Mouse (Mus musculus): Measurements from ENCODE around the gene Ush1g. TPM values are rescaled to one million over a fixed set of nuclear protein-coding genes. Genes with fewer than 3 reads are reported as not detected.

Gene Ush1g
- polyA plus RNA-seq, 1 experiment, result 0.16 TPM

DNA sequence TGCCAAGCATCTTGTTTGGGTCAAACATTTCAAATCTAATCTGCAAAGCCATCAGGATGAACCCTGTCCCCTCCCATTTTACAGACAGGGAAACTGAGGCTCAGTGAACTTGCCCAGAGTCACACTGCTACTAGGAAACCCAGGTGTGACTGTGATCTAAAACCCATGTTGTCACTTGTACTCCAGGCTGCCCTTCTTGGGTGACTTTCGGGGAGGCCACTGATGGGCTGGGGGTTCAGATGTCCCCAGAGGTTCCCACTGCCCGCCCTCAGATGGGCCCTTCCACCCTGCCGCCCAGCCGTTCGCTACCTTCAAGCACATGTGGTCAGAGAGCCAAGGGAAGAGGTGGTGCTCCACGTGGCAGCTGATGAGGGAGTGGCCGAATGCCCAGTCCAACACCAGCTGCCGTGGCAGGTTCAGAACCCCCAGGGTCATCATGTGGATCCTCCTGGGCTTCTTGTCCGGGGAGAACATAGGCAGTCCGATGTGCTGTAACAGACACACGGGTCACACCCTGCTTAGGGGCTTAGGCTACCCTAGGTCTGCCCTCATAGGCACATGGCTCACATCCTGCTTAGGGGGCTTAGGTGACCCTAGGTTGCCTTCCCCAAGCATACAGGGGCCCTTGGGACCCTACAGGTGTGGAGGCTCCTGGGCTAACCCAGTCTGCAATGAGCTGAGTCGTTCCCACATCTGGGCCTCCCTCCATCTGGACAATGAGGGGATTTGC, 37.8 kb downstream of the Ush1g start:
- TF ChIP-seq REST (IDR thresholded peaks at IDR 0.05; ENCODE audit: insufficient read depth, insufficient read length), result no peak
- peak in 2 of 3 experiments; percentile 39 to 57 for TF ChIP-seq MYOG (IDR thresholded peaks at IDR 0.05; ENCODE audit: control insufficient read depth in 1 of 3, insufficient read depth in 1 of 3, insufficient read length in 2 of 3, low read depth in 2 of 3)
- H3K79me2 ChIP-seq (ENCODE audit: control insufficient read depth, insufficient read depth), result no peaks in the 10 kb centered on the region
- no peak overlapping the region for H3K4me2 ChIP-seq (ENCODE audit: low read depth)
- H3K36me3 ChIP-seq (ENCODE audit: control insufficient read depth, insufficient read depth), result no peaks in the 10 kb centered on the region
- H3K27me3 ChIP-seq (ENCODE audit: control insufficient read depth, insufficient read depth, insufficient read length), result no peaks in the 10 kb centered on the region
- no peak overlapping the region for H3K4me3 ChIP-seq
- H3ac ChIP-seq (ENCODE audit: control insufficient read depth, insufficient read length), result no peak overlapping the region

DNA sequence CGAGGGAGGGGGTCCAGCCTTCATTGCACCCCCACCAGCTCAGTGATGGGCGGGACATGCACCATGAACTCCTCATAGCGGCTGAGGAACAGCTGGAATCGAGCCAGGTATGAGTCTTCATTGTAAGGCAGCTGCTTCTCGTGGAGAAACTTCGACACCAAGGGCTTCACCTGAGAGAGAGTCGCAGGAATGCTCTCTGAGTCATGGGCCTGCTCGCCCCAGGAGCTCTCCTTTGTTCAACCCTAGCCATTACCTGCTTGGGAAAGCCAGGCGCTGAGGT, 38.4 kb downstream of the Ush1g start:
- Histone ChIP-seq H3K4me2 (ENCODE audit: low read depth) (no peak overlapping the region), H3K27me3 (ENCODE audit: control insufficient read depth, insufficient read depth, insufficient read length) (no peaks in the 10 kb centered on the region), H3K4me3 (no peak overlapping the region), H3ac (ENCODE audit: control insufficient read depth, insufficient read length) (no peak overlapping the region), H3K36me3 (ENCODE audit: control insufficient read depth, insufficient read depth) (no peaks in the 10 kb centered on the region), H3K79me2 (ENCODE audit: control insufficient read depth, insufficient read depth) (no peaks in the 10 kb centered on the region)
- TF ChIP-seq MYOG (IDR thresholded peaks at IDR 0.05; ENCODE audit: control insufficient read depth in 1 of 3, insufficient read depth in 1 of 3, insufficient read length in 2 of 3, low read depth in 2 of 3), result no peak
- no peak for TF ChIP-seq USF1 (IDR thresholded peaks at IDR 0.05; ENCODE audit: low read depth)
- no peak for TF ChIP-seq REST (IDR thresholded peaks at IDR 0.05; ENCODE audit: insufficient read depth, insufficient read length)
- TF ChIP-seq MYOD1 (IDR thresholded peaks at IDR 0.05; ENCODE audit: control insufficient read depth in 1 of 3, insufficient read length in 2 of 3, low read depth in 2 of 3), result no peak
- no peak for TF ChIP-seq SRF (IDR thresholded peaks at IDR 0.05; ENCODE audit: control insufficient read depth, insufficient read length, low read depth)
- TF ChIP-seq TCF12 (IDR thresholded peaks at IDR 0.05; ENCODE audit: insufficient read depth, poor library complexity, severe bottlenecking), result no peak
- TF ChIP-seq POLR2A (IDR thresholded peaks at IDR 0.05; ENCODE audit: insufficient read length, low read depth), result no peak
- TF ChIP-seq CEBPB (IDR thresholded peaks at IDR 0.05; ENCODE audit: insufficient read depth, poor library complexity, severe bottlenecking), result no peak
- no peak for TF ChIP-seq TCF3 (IDR thresholded peaks at IDR 0.05; ENCODE audit: insufficient read length, low read depth)
- TF ChIP-seq MAX (IDR thresholded peaks at IDR 0.05; ENCODE audit: low read depth), result no peak
- TF ChIP-seq E2F4 (IDR thresholded peaks at IDR 0.05; ENCODE audit: insufficient read depth), result no peak
- no peak for TF ChIP-seq POLR2AphosphoS2 (IDR thresholded peaks at IDR 0.05; ENCODE audit: insufficient read length, low read depth)

DNA sequence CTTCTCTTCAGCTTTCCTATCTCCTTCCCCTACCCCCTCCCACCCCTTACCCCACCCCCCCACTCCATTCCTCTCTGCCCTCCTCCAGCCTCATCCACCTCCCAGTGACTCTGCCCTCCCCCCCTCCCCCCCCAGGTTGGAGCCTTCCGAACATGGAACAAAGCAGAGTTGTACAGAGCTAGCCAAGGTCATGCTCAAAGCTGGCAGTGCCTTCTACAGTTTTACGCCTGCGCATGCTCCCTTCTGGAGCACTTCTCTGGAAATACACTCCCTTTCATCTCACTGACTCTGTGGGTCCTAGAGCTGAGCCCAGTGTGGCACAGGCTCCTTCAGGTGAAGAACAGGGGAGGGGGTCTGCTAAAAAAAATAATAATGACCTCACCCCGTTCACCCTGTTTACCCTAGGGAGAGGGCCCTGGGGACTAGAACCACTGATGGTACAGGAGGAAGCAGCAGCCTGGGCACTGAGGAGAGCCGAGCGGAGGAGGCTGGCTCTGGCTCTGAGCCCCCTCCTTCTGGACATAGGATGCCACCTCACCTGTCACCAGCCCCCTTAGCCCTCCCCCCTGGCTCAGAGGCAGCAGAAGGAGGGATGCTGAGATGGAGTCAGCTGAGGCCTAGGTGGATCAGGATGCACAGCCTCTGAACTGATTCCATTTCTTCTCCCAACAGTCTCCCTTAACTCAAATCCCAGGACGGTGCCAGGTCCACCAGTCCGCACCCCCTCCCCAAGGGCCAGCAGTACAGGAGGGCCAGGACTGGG, 38.9 kb downstream of the Ush1g start:
- Histone ChIP-seq H3K4me3 (no peak overlapping the region), H3ac (ENCODE audit: control insufficient read depth, insufficient read length) (no peak overlapping the region), H3K4me2 (ENCODE audit: low read depth) (no peak overlapping the region), H3K27me3 (ENCODE audit: control insufficient read depth, insufficient read depth, insufficient read length) (no peaks in the 10 kb centered on the region), H3K79me2 (ENCODE audit: control insufficient read depth, insufficient read depth) (no peaks in the 10 kb centered on the region), H3K36me3 (ENCODE audit: control insufficient read depth, insufficient read depth) (no peaks in the 10 kb centered on the region)
- no peak for TF ChIP-seq TCF3 (IDR thresholded peaks at IDR 0.05; ENCODE audit: insufficient read length, low read depth)
- no peak for TF ChIP-seq POLR2AphosphoS2 (IDR thresholded peaks at IDR 0.05; ENCODE audit: insufficient read length, low read depth)
- TF ChIP-seq MYOG (IDR thresholded peaks at IDR 0.05; ENCODE audit: control insufficient read depth in 1 of 3, insufficient read depth in 1 of 3, insufficient read length in 2 of 3, low read depth in 2 of 3), result no peak
- TF ChIP-seq USF1 (IDR thresholded peaks at IDR 0.05; ENCODE audit: low read depth), result no peak
- TF ChIP-seq REST (IDR thresholded peaks at IDR 0.05; ENCODE audit: insufficient read depth, insufficient read length), result no peak
- TF ChIP-seq TCF12 (IDR thresholded peaks at IDR 0.05; ENCODE audit: insufficient read depth, poor library complexity, severe bottlenecking), result no peak
- no peak for TF ChIP-seq CEBPB (IDR thresholded peaks at IDR 0.05; ENCODE audit: insufficient read depth, poor library complexity, severe bottlenecking)
- no peak for TF ChIP-seq E2F4 (IDR thresholded peaks at IDR 0.05; ENCODE audit: insufficient read depth)
- no peak for TF ChIP-seq MAX (IDR thresholded peaks at IDR 0.05; ENCODE audit: low read depth)
- TF ChIP-seq MYOD1 (IDR thresholded peaks at IDR 0.05; ENCODE audit: control insufficient read depth in 1 of 3, insufficient read length in 2 of 3, low read depth in 2 of 3), result no peak
- TF ChIP-seq POLR2A (IDR thresholded peaks at IDR 0.05; ENCODE audit: insufficient read length, low read depth), result no peak
- TF ChIP-seq SRF (IDR thresholded peaks at IDR 0.05; ENCODE audit: control insufficient read depth, insufficient read length, low read depth), result no peak

DNA sequence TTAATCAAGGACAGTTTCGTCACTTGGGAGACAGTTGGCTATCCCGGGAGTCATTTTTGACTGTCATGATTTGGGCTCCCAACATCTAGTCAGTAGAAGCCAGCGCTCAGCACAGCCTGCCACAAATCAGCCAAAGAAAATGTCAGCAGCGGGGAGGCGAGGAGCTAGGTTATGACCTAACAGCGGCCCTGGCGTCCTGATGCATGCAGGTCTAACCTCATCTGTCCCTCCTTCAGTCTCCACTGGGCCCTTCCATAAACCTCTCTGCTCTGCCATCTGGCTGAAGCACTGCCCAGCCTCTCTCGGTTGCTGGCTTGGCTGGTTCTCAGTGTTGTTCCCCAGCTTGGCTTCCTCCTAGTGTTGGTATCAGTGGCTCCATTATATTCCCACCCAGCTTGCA, 39.5 kb downstream of the Ush1g start:
- Histone ChIP-seq H3K79me2 (ENCODE audit: control insufficient read depth, insufficient read depth) (no peaks in the 10 kb centered on the region), H3ac (ENCODE audit: control insufficient read depth, insufficient read length) (no peak overlapping the region), H3K27me3 (ENCODE audit: control insufficient read depth, insufficient read depth, insufficient read length) (no peaks in the 10 kb centered on the region), H3K4me2 (ENCODE audit: low read depth) (no peak overlapping the region), H3K4me3 (no peak overlapping the region), H3K36me3 (ENCODE audit: control insufficient read depth, insufficient read depth) (no peaks in the 10 kb centered on the region)
- TF ChIP-seq MYOD1 (IDR thresholded peaks at IDR 0.05; ENCODE audit: control insufficient read depth in 1 of 3, insufficient read length in 2 of 3, low read depth in 2 of 3) (no peak), POLR2AphosphoS2 (IDR thresholded peaks at IDR 0.05; ENCODE audit: insufficient read length, low read depth) (no peak), TCF12 (IDR thresholded peaks at IDR 0.05; ENCODE audit: insufficient read depth, poor library complexity, severe bottlenecking) (no peak), E2F4 (IDR thresholded peaks at IDR 0.05; ENCODE audit: insufficient read depth) (no peak), CEBPB (IDR thresholded peaks at IDR 0.05; ENCODE audit: insufficient read depth, poor library complexity, severe bottlenecking) (no peak)

DNA sequence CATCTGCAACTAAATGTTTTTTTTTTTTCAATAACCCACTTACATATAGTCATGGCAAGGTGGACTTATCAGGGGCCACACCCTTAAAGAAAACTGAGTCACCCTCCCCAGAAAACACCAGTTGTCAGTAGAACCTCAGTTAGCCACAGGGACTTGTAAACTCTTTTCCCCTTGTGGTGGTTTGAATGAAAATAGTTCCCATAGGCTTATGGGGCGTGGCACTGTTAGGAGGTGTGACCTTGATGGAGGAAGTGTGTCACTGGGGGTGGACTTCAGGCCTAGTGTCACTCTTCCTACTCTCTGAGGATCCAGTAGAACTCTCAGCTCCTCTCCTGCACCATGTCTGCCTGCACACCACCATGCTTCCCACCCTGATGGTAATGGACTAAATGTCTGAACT, 42.1 kb downstream of the Ush1g start:
- H3K79me2 ChIP-seq (ENCODE audit: control insufficient read depth, insufficient read depth), result no peaks in the 10 kb centered on the region
- peak overlapping the region; percentile 33 for H3K4me2 ChIP-seq (ENCODE audit: low read depth)
- no peak overlapping the region for H3ac ChIP-seq (ENCODE audit: control insufficient read depth, insufficient read length)
- no peak overlapping the region for H3K4me3 ChIP-seq
- no peaks in the 10 kb centered on the region for H3K27me3 ChIP-seq (ENCODE audit: control insufficient read depth, insufficient read depth, insufficient read length)
- H3K36me3 ChIP-seq (ENCODE audit: control insufficient read depth, insufficient read depth), result no peaks in the 10 kb centered on the region
- TF ChIP-seq TCF12 (IDR thresholded peaks at IDR 0.05; ENCODE audit: insufficient read depth, poor library complexity, severe bottlenecking) (no peak), MYOG (IDR thresholded peaks at IDR 0.05; ENCODE audit: control insufficient read depth in 1 of 3, insufficient read depth in 1 of 3, insufficient read length in 2 of 3, low read depth in 2 of 3) (no peak), MAX (IDR thresholded peaks at IDR 0.05; ENCODE audit: low read depth) (no peak), SRF (IDR thresholded peaks at IDR 0.05; ENCODE audit: control insufficient read depth, insufficient read length, low read depth) (no peak), MYOD1 (IDR thresholded peaks at IDR 0.05; ENCODE audit: control insufficient read depth in 1 of 3, insufficient read length in 2 of 3, low read depth in 2 of 3) (no peak), E2F4 (IDR thresholded peaks at IDR 0.05; ENCODE audit: insufficient read depth) (no peak), CEBPB (IDR thresholded peaks at IDR 0.05; ENCODE audit: insufficient read depth, poor library complexity, severe bottlenecking) (no peak)
